Mouse (Mus musculus) forebrain, embryonic 16.5 days (tissue): ENCODE data around the gene Btc. TPM values are rescaled to one million over a fixed set of nuclear protein-coding genes. Genes with fewer than 3 reads are reported as not detected.

ENCODE experiments used
- ATAC-seq: fragments of 200-750 bp; cut with Nextera tagmentation; 2 replicates; pipeline ENCODE4 v1.8.0; 2017; ENCODE audit warnings: mild to moderate bottlenecking, moderate library complexity
- H3K27ac ChIP-seq: fragments of 300-500 bp; sonication (generic); 2 replicates; pipeline ENCODE4 v1.5.1; 2014; ENCODE audit warnings: low read length, control low read depth
- H3K27me3 ChIP-seq: fragments of 300-500 bp; sonication (generic); replicated peaks from 2 replicates; pipeline ENCODE4 v1.6.1; 2014; ENCODE audit warnings: low read length; ENCODE audit not compliant: control insufficient read depth, insufficient read depth
- H3K36me3 ChIP-seq: fragments of 300-500 bp; sonication (generic); 2 replicates; pipeline ENCODE4 v1.6.1; 2014; ENCODE audit not compliant: control insufficient read depth, insufficient read depth
- H3K4me1 ChIP-seq: fragments of 300-500 bp; sonication (generic); replicated peaks from 2 replicates; pipeline ENCODE4 v1.6.1; 2014; ENCODE audit warnings: low read length; ENCODE audit not compliant: control insufficient read depth, insufficient read depth
- H3K4me2 ChIP-seq: fragments of 300-500 bp; sonication (generic); 2 replicates; pipeline ENCODE4 v1.6.1; 2014; ENCODE audit warnings: mild to moderate bottlenecking, low read length, control low read depth
- H3K4me3 ChIP-seq: fragments of 300-500 bp; sonication (generic); replicated peaks from 2 replicates; pipeline ENCODE4 v1.5.1; 2014; ENCODE audit warnings: mild to moderate bottlenecking, low read length, control low read depth
- H3K9ac ChIP-seq: fragments of 300-500 bp; sonication (generic); replicated peaks from 2 replicates; pipeline ENCODE4 v1.6.1; 2014; ENCODE audit warnings: low read depth, low read length, control low read depth
- H3K9me3 ChIP-seq: fragments of 300-500 bp; sonication (generic); 2 replicates; pipeline ENCODE4 v1.6.1; 2016; ENCODE audit warnings: low read length; ENCODE audit not compliant: control insufficient read depth
- WGBS: fragments of 180-500 bp; shearing (Covaris S2); extraction: QIAGEN DNeasy Blood & Tissue Kit; methylation state at CpG from one replicate; pipeline ENCODE4 v1.1.7; 2014; 5-methylcytosine and 5-hydroxymethylcytosine counted together
- polyA plus RNA-seq: library from polyadenylated mRNA; unstranded; fragments of >200 nt; fragmentation: Nextera tagmentation; extraction: Ambion mirVana; gene quantifications from 2 replicates; pipeline ENCODE4 v1.2.1, GENCODE M21; 2015

Gene Btc
- 0.09 TPM in 1 of 2 replicates, not detected in the other for polyA plus RNA-seq

GRCm38 (mm10) chr5:91402339-91403211 lies at the start of gene Btc:
TSS of gene Btc (minus strand) at chr5:91402994.
- 12% methylated on average over 19 of the region's 19 CpGs for WGBS

GRCm38 (mm10) chr5:91444981-91445517 lies 42.3 kb upstream of the Btc start:
- Histone ChIP-seq H3K9ac (no peak overlapping the region), H3K27ac (no peak overlapping the region; the same call in 1 of the 2 replicates), H3K36me3 (no peaks in the 10 kb centered on the region), H3K9me3 (no peaks in the 10 kb centered on the region), H3K4me3 (no peak overlapping the region), H3K4me1 (peaks cover 8% of the 10 kb centered on the region), H3K4me2 (no peak overlapping the region), H3K27me3 (no peaks in the 10 kb centered on the region)
- WGBS: 12% methylated on average over 3 of the region's 3 CpGs
- peak; percentile 94 for ATAC-seq

More at GRCm38 (mm10) chr5:91402339-91403211, at the start of gene Btc:
- Histone ChIP-seq H3K9me3 (no peaks in the 10 kb centered on the region), H3K36me3 (no peaks in the 10 kb centered on the region), H3K27ac (no peak within 1 kb of the TSS), H3K27me3 (no peaks in the 10 kb centered on the region), H3K9ac (peak within 1 kb of the TSS; percentile 29; the same call in 1 of the 2 replicates), H3K4me3 (peak within 1 kb of the TSS; percentile 23), H3K4me1 (peaks cover 8% of the 10 kb centered on the region), H3K4me2 (peak within 1 kb of the TSS; percentile 53)
- peak; percentile 79 for ATAC-seq

GRCm38 (mm10) chr5:91436563-91436962 lies 33.8 kb upstream of the Btc start:
- no peak overlapping the region for H3K27ac ChIP-seq
- H3K4me3 ChIP-seq: no peak overlapping the region
- WGBS: 28% methylated on average over 6 of the region's 6 CpGs
- no peaks in the 10 kb centered on the region for H3K4me1 ChIP-seq
- H3K9me3 ChIP-seq: no peaks in the 10 kb centered on the region
- ATAC-seq: 0 out of 2 replicates have a peak, but pooled peaks have one; percentile 49
- no peak overlapping the region for H3K9ac ChIP-seq
- H3K4me2 ChIP-seq: no peak overlapping the region
- H3K27me3 ChIP-seq: no peaks in the 10 kb centered on the region
- no peaks in the 10 kb centered on the region for H3K36me3 ChIP-seq

GRCm38 (mm10) chr5:91434723-91435658 lies 32.2 kb upstream of the Btc start:
- Histone ChIP-seq H3K4me2 (no peak overlapping the region), H3K4me1 (no peaks in the 10 kb centered on the region), H3K9ac (no peak overlapping the region), H3K36me3 (no peaks in the 10 kb centered on the region), H3K4me3 (no peak overlapping the region), H3K27me3 (no peaks in the 10 kb centered on the region), H3K9me3 (no peaks in the 10 kb centered on the region), H3K27ac (no peak overlapping the region)
- ATAC-seq: peak; percentile 28; the same call in 1 of the 2 replicates
- WGBS: 86% methylated on average over 6 of the region's 6 CpGs

- Histone ChIP-seq H3K4me3 (no peak overlapping the region), H3K4me1 (no peaks in the 10 kb centered on the region), H3K36me3 (no peaks in the 10 kb centered on the region), H3K27ac (no peak overlapping the region), H3K9ac (no peak overlapping the region), H3K4me2 (no peak overlapping the region), H3K27me3 (no peaks in the 10 kb centered on the region), H3K9me3 (no peaks in the 10 kb centered on the region)
- 58% methylated on average over 8 of the region's 8 CpGs for WGBS
- ATAC-seq: no peak
Measured at GRCm38 (mm10) chr5:91428547-91428946, 25.8 kb upstream of the Btc start.

GRCm38 (mm10) chr5:91413814-91414213 lies 11.0 kb upstream of the Btc start:
- no peak overlapping the region for H3K27ac ChIP-seq
- no peaks in the 10 kb centered on the region for H3K36me3 ChIP-seq
- H3K4me2 ChIP-seq: no peak overlapping the region
- no peak overlapping the region for H3K4me3 ChIP-seq
- 87% methylated on average over 8 of the region's 8 CpGs for WGBS
- no peaks in the 10 kb centered on the region for H3K4me1 ChIP-seq
- ATAC-seq: no peak
- H3K9me3 ChIP-seq: no peaks in the 10 kb centered on the region
- no peaks in the 10 kb centered on the region for H3K27me3 ChIP-seq
- H3K9ac ChIP-seq: no peak overlapping the region

- H3K27me3 ChIP-seq: no peaks in the 10 kb centered on the region
Measured at GRCm38 (mm10) chr5:91404263-91404662, 1.5 kb upstream of the Btc start.

GRCm38 (mm10) chr5:91403281-91403680 lies 487 bp upstream of the Btc start:
- WGBS: 66% methylated on average over 4 of the region's 4 CpGs
- no peak for ATAC-seq
- H3K9me3 ChIP-seq: no peaks in the 10 kb centered on the region

More at GRCm38 (mm10) chr5:91404263-91404662, 1.5 kb upstream of the Btc start:
- Histone ChIP-seq H3K4me1 (peaks cover 8% of the 10 kb centered on the region), H3K4me2 (no peak overlapping the region), H3K9me3 (no peaks in the 10 kb centered on the region), H3K36me3 (no peaks in the 10 kb centered on the region), H3K4me3 (no peak overlapping the region), H3K27ac (no peak overlapping the region), H3K9ac (no peak overlapping the region)
- no peak for ATAC-seq
- 89% methylated on average over 5 of the region's 5 CpGs for WGBS

More at GRCm38 (mm10) chr5:91403281-91403680, 487 bp upstream of the Btc start:
- Histone ChIP-seq H3K27ac (no peak overlapping the region), H3K36me3 (no peaks in the 10 kb centered on the region), H3K4me2 (no peak overlapping the region), H3K9ac (no peak overlapping the region), H3K27me3 (no peaks in the 10 kb centered on the region), H3K4me3 (no peak overlapping the region), H3K4me1 (peaks cover 8% of the 10 kb centered on the region)
